Mouse (Mus musculus) retina, adult 2 months (tissue): ENCODE measurements around the gene Il12rb1.

Source experiments
- DNase-seq: peaks from one replicate; pipeline ENCODE4 v3.0.0-alpha.2; 2012; ENCODE audit warnings: low read depth, low spot score

Gene Il12rb1

GRCm38 (mm10) chr8:70808239-70808638 lies at the start of gene Il12rb1:
TSS of gene Il12rb1 (plus strand) at chr8:70808449.
- no peak for DNase-seq

GRCm38 (mm10) chr8:70758616-70759561 lies 49.4 kb upstream of the Il12rb1 start:
- DNase-seq = no peak

- no peak for DNase-seq
These were observed 47.9 kb upstream of the Il12rb1 start for GRCm38 (mm10) chr8:70760350-70760749.

GRCm38 (mm10) chr8:70760775-70761406 lies 47.4 kb upstream of the Il12rb1 start, which contains the start of gene Mpv17l2:
TSS of gene Mpv17l2 (minus strand) at chr8:70760946.
- DNase-seq = peak; percentile 96

- DNase-seq = no peak
These were observed 46.1 kb upstream of the Il12rb1 start for GRCm38 (mm10) chr8:70762118-70762517.

GRCm38 (mm10) chr8:70763354-70763753 lies 44.9 kb upstream of the Il12rb1 start:
- DNase-seq = no peak

- no peak for DNase-seq
These were observed 44.2 kb upstream of the Il12rb1 start for GRCm38 (mm10) chr8:70764026-70764425.

- DNase-seq = no peak
These were observed 43.6 kb upstream of the Il12rb1 start for GRCm38 (mm10) chr8:70764676-70765075.

GRCm38 (mm10) chr8:70765329-70765728 lies 42.9 kb upstream of the Il12rb1 start:
- no peak for DNase-seq

- DNase-seq = no peak
These were observed 42.2 kb upstream of the Il12rb1 start for GRCm38 (mm10) chr8:70765838-70766570.

- no peak for DNase-seq
These were observed 41.4 kb upstream of the Il12rb1 start for GRCm38 (mm10) chr8:70766571-70767440.

- DNase-seq = no peak
These were observed 40.7 kb upstream of the Il12rb1 start for GRCm38 (mm10) chr8:70767503-70767902.

GRCm38 (mm10) chr8:70768231-70768776 lies 39.9 kb upstream of the Il12rb1 start:
- no peak for DNase-seq

- DNase-seq = no peak
These were observed 39.3 kb upstream of the Il12rb1 start for GRCm38 (mm10) chr8:70768956-70769355.

GRCm38 (mm10) chr8:70769359-70769758 lies 38.9 kb upstream of the Il12rb1 start:
- DNase-seq = peak; percentile 82

GRCm38 (mm10) chr8:70769858-70770257 lies 38.4 kb upstream of the Il12rb1 start:
- DNase-seq = no peak

GRCm38 (mm10) chr8:70770748-70771147 lies 37.5 kb upstream of the Il12rb1 start:
- no peak for DNase-seq

- no peak for DNase-seq
These were observed 37.0 kb upstream of the Il12rb1 start for GRCm38 (mm10) chr8:70771217-70771616.

GRCm38 (mm10) chr8:70772075-70772474 lies 36.2 kb upstream of the Il12rb1 start:
- no peak for DNase-seq

GRCm38 (mm10) chr8:70772890-70773289 lies 35.4 kb upstream of the Il12rb1 start:
- DNase-seq = no peak

- no peak for DNase-seq
These were observed 34.8 kb upstream of the Il12rb1 start for GRCm38 (mm10) chr8:70773410-70773809.
